Mouse (Mus musculus): ENCODE data around the gene Arsb.
A peak's percentile ranks its signal among the peaks of the same experiment; 100 is the strongest.

Arsb gene

GRCm38 (mm10) chr13:93771588-93772278 lies at the start of gene Arsb:
TSS of gene Arsb (plus strand) at chr13:93771630.
- peak; percentile 94 for DNase-seq (ENCODE audit: low spot score)

- DNase-seq (ENCODE audit: low spot score) = no peak
Measured at GRCm38 (mm10) chr13:93721916-93722315, 49.5 kb upstream of the Arsb start.

- DNase-seq (ENCODE audit: low spot score) = no peak
Measured at GRCm38 (mm10) chr13:93723455-93723854, 48.0 kb upstream of the Arsb start.

- DNase-seq (ENCODE audit: low spot score) = no peak
Measured at GRCm38 (mm10) chr13:93724206-93724605, 47.2 kb upstream of the Arsb start.

GRCm38 (mm10) chr13:93735131-93735636 lies 36.2 kb upstream of the Arsb start:
- no peak for DNase-seq (ENCODE audit: low spot score)

- no peak for DNase-seq (ENCODE audit: low spot score)
Measured at GRCm38 (mm10) chr13:93744118-93744517, 27.3 kb upstream of the Arsb start.

- DNase-seq (ENCODE audit: low spot score) = no peak
Measured at GRCm38 (mm10) chr13:93752597-93753400, 18.6 kb upstream of the Arsb start.

- DNase-seq (ENCODE audit: low spot score) = no peak
Measured at GRCm38 (mm10) chr13:93755084-93755483, 16.3 kb upstream of the Arsb start.

- no peak for DNase-seq (ENCODE audit: low spot score)
Measured at GRCm38 (mm10) chr13:93756674-93757073, 14.8 kb upstream of the Arsb start.

GRCm38 (mm10) chr13:93757514-93757913 lies 13.9 kb upstream of the Arsb start:
- no peak for DNase-seq (ENCODE audit: low spot score)

- no peak for DNase-seq (ENCODE audit: low spot score)
Measured at GRCm38 (mm10) chr13:93758149-93758898, 13.1 kb upstream of the Arsb start.

- no peak for DNase-seq (ENCODE audit: low spot score)
Measured at GRCm38 (mm10) chr13:93761831-93762230, 9.6 kb upstream of the Arsb start.

- DNase-seq (ENCODE audit: low spot score) = no peak
Measured at GRCm38 (mm10) chr13:93762879-93763278, 8.6 kb upstream of the Arsb start.

- DNase-seq (ENCODE audit: low spot score) = no peak
Measured at GRCm38 (mm10) chr13:93764321-93764973, 7.0 kb upstream of the Arsb start.

GRCm38 (mm10) chr13:93771031-93771587 lies 321 bp upstream of the Arsb start:
- peak; percentile 63 for DNase-seq (ENCODE audit: low spot score)

- no peak for DNase-seq (ENCODE audit: low spot score)
Measured at GRCm38 (mm10) chr13:93772279-93772636, 828 bp downstream of the Arsb start.

- no peak for DNase-seq (ENCODE audit: low spot score)
Measured at GRCm38 (mm10) chr13:93772861-93773260, 1.4 kb downstream of the Arsb start.

GRCm38 (mm10) chr13:93773704-93774315 lies 2.4 kb downstream of the Arsb start:
- no peak for DNase-seq (ENCODE audit: low spot score)

GRCm38 (mm10) chr13:93782823-93783222 lies 11.4 kb downstream of the Arsb start:
- no peak for DNase-seq (ENCODE audit: low spot score)

GRCm38 (mm10) chr13:93785329-93785728 lies 13.9 kb downstream of the Arsb start:
- no peak for DNase-seq (ENCODE audit: low spot score)

- peak; percentile 34 for DNase-seq (ENCODE audit: low spot score)
Measured at GRCm38 (mm10) chr13:93786051-93786450, 14.6 kb downstream of the Arsb start.

All from MN1 (cell line).